Mouse (Mus musculus): ENCODE data around the gene Ltbp4. TPM values are rescaled to one million over a fixed set of nuclear protein-coding genes. Genes with fewer than 3 reads are reported as not detected.

Gene Ltbp4
- polyA plus RNA-seq, 1 experiment from 2014 or later = 7.2 TPM

GRCm38 (mm10) chr7:27327500-27327899 is 10.0 kb downstream of the Ltbp4 start:
- Histone ChIP-seq H3K4me3 (ENCODE audit: low read depth, low read length) (no peak overlapping the region), H3K27ac (ENCODE audit: low read depth) (no peak overlapping the region), H3K36me3 (replicated peaks; ENCODE audit: insufficient read depth, low read length) (no peaks in the 10 kb centered on the region), H3K4me2 (ENCODE audit: low read depth, low read length) (no peak overlapping the region), H3K9me3 (ENCODE audit: low read length) (no peaks in the 10 kb centered on the region), H3K4me1 (ENCODE audit: insufficient read depth) (peaks cover 21% of the 10 kb centered on the region), H3K9ac (replicated peaks) (no peak overlapping the region), H3K27me3 (ENCODE audit: insufficient read depth, low read length) (peaks cover 79% of the 10 kb centered on the region)
- DNase-seq (no peak), ATAC-seq (no peak)
- 75% methylated on average over 8 of the region's 8 CpGs for WGBS (ENCODE audit: insufficient replicate concordance)
- TF ChIP-seq EP300 (IDR thresholded peaks at IDR 0.05; ENCODE audit: low read depth) (no peak), CTCF (IDR thresholded peaks at IDR 0.05; ENCODE audit: low read depth) (no peak)

DNA sequence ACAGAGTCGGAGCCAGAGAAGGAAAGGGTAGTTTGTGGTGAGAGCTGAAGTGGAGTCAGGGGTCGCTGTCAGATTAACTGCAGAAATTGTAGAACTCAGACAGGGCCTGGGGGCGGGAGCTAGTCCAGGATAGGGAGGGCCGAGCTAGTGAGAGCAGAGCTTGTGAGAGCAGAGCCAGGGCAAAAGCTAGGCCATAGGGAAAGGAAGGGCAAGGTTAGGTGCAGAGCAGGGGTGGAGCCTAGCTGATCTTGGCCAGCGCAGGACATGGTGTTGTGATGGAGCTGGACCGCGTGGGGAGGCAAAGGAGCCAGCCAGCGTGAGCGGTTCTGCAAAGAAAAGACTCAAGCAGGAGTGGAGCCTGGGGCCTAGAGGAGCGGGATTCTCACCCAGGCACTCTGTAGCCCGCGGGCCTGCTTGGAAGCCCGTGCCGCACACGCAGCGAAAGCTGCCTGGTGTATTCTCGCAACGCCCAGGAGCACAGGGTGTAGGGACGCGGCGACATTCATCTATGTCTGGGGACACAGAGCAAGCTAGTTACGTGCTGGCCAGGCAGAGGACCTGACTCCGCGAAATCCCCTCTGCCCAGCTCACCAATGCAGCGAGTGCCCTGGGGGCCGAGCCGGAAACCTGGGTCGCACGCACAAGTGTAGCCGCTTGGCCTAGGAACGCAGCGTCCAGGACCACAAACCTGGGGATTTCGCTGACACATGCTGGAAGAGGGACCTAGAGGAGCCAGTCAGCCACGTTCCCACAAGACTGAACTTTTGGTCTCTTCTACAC is 11.2 kb downstream of the Ltbp4 start:
- TF ChIP-seq EP300 (IDR thresholded peaks at IDR 0.05; ENCODE audit: low read depth) (no peak), CTCF (IDR thresholded peaks at IDR 0.05; ENCODE audit: low read depth) (no peak)
- peaks cover 21% of the 10 kb centered on the region for H3K4me1 ChIP-seq (ENCODE audit: insufficient read depth)
- peaks cover 67% of the 10 kb centered on the region for H3K27me3 ChIP-seq (ENCODE audit: insufficient read depth, low read length)
- no peak overlapping the region for H3K9ac ChIP-seq (replicated peaks)
- H3K36me3 ChIP-seq (replicated peaks; ENCODE audit: insufficient read depth, low read length) = no peaks in the 10 kb centered on the region
- H3K4me3 ChIP-seq (ENCODE audit: low read depth, low read length) = no peak overlapping the region
- WGBS (ENCODE audit: insufficient replicate concordance) = 41% methylated on average over 34 of the region's 34 CpGs
- peak overlapping the region; percentile 56; the same call in 1 of the 2 replicates for H3K4me2 ChIP-seq (ENCODE audit: low read depth, low read length)
- no peak overlapping the region for H3K27ac ChIP-seq (ENCODE audit: low read depth)
- DNase-seq = no peak
- no peaks in the 10 kb centered on the region for H3K9me3 ChIP-seq (ENCODE audit: low read length)
- ATAC-seq = no peak

DNA sequence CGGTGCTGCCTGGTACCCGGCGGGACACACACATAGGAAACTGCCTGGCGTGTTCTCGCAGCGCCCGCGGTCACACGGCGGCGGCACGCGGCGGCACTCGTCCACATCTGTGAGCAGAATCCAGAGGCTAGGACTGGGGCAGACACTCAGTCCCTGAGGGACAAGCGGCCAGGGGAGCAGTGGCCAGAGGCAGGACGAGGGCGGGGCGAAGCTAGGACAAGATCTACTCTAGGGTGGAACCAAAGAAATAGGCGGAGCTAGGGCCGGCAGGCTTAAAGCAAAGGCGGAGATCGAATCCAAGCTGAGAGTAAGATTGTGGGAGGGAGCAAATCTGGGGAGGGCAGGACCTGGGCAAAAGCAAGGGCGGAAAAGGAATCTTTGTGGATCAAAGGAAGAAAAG is 11.8 kb downstream of the Ltbp4 start:
- Histone ChIP-seq H3K4me3 (ENCODE audit: low read depth, low read length) (no peak overlapping the region), H3K36me3 (replicated peaks; ENCODE audit: insufficient read depth, low read length) (no peaks in the 10 kb centered on the region), H3K9ac (replicated peaks) (no peak overlapping the region), H3K4me2 (ENCODE audit: low read depth, low read length) (peak overlapping the region; percentile 56), H3K4me1 (ENCODE audit: insufficient read depth) (peaks cover 16% of the 10 kb centered on the region), H3K27me3 (ENCODE audit: insufficient read depth, low read length) (peaks cover 61% of the 10 kb centered on the region), H3K9me3 (ENCODE audit: low read length) (no peaks in the 10 kb centered on the region), H3K27ac (ENCODE audit: low read depth) (no peak overlapping the region)
- peak; percentile 22; the same call in 1 of the 2 replicates for ATAC-seq
- 6% methylated on average over 24 of the region's 24 CpGs for WGBS (ENCODE audit: insufficient replicate concordance)
- no peak for TF ChIP-seq EP300 (IDR thresholded peaks at IDR 0.05; ENCODE audit: low read depth)
- TF ChIP-seq CTCF (IDR thresholded peaks at IDR 0.05; ENCODE audit: low read depth) = no peak
- DNase-seq = no peak

GRCm38 (mm10) chr7:27324928-27325327 is 12.6 kb downstream of the Ltbp4 start:
- H3K9me3 ChIP-seq (ENCODE audit: low read length) = no peaks in the 10 kb centered on the region
- TF ChIP-seq EP300 (IDR thresholded peaks at IDR 0.05; ENCODE audit: low read depth) = no peak
- TF ChIP-seq CTCF (IDR thresholded peaks at IDR 0.05; ENCODE audit: low read depth) = no peak
- H3K27ac ChIP-seq (ENCODE audit: low read depth) = no peak overlapping the region
- 49% methylated on average over 18 of the region's 20 CpGs for WGBS (ENCODE audit: insufficient replicate concordance)
- DNase-seq (peak; percentile 13), ATAC-seq (no peak)
- peaks cover 53% of the 10 kb centered on the region for H3K27me3 ChIP-seq (ENCODE audit: insufficient read depth, low read length)
- H3K4me3 ChIP-seq (ENCODE audit: low read depth, low read length) = no peak overlapping the region
- H3K9ac ChIP-seq (replicated peaks) = no peak overlapping the region
- H3K36me3 ChIP-seq (replicated peaks; ENCODE audit: insufficient read depth, low read length) = no peaks in the 10 kb centered on the region
- H3K4me2 ChIP-seq (ENCODE audit: low read depth, low read length) = no peak overlapping the region
- H3K4me1 ChIP-seq (ENCODE audit: insufficient read depth) = peaks cover 9% of the 10 kb centered on the region

- H3K4me3 ChIP-seq (ENCODE audit: low read depth, low read length) = no peak overlapping the region
- H3K27ac ChIP-seq (ENCODE audit: low read depth) = no peak overlapping the region
- WGBS (ENCODE audit: insufficient replicate concordance) = 90% methylated on average over 11 of the region's 11 CpGs
- H3K27me3 ChIP-seq (ENCODE audit: insufficient read depth, low read length) = peaks cover 46% of the 10 kb centered on the region
- ATAC-seq (no peak), DNase-seq (no peak)
- no peak overlapping the region for H3K4me2 ChIP-seq (ENCODE audit: low read depth, low read length)
- H3K4me1 ChIP-seq (ENCODE audit: insufficient read depth) = peaks cover 3% of the 10 kb centered on the region; the same call in 1 of the 2 replicates
- no peak overlapping the region for H3K9ac ChIP-seq (replicated peaks)
- TF ChIP-seq CTCF (IDR thresholded peaks at IDR 0.05; ENCODE audit: low read depth) = no peak
- no peak for TF ChIP-seq EP300 (IDR thresholded peaks at IDR 0.05; ENCODE audit: low read depth)
- no peaks in the 10 kb centered on the region for H3K9me3 ChIP-seq (ENCODE audit: low read length)
- H3K36me3 ChIP-seq (replicated peaks; ENCODE audit: insufficient read depth, low read length) = no peaks in the 10 kb centered on the region
Observed at GRCm38 (mm10) chr7:27324161-27324560, 13.3 kb downstream of the Ltbp4 start.

GRCm38 (mm10) chr7:27323001-27323400 is 14.5 kb downstream of the Ltbp4 start:
- no peak overlapping the region for H3K4me2 ChIP-seq (ENCODE audit: low read depth, low read length)
- no peak overlapping the region for H3K4me3 ChIP-seq (ENCODE audit: low read depth, low read length)
- no peak overlapping the region for H3K9ac ChIP-seq (replicated peaks)
- DNase-seq (no peak), ATAC-seq (no peak)
- peaks cover 3% of the 10 kb centered on the region; the same call in 1 of the 2 replicates for H3K4me1 ChIP-seq (ENCODE audit: insufficient read depth)
- 79% methylated on average over 5 of the region's 5 CpGs for WGBS (ENCODE audit: insufficient replicate concordance)
- no peaks in the 10 kb centered on the region for H3K36me3 ChIP-seq (replicated peaks; ENCODE audit: insufficient read depth, low read length)
- TF ChIP-seq CTCF (IDR thresholded peaks at IDR 0.05; ENCODE audit: low read depth) (no peak), EP300 (IDR thresholded peaks at IDR 0.05; ENCODE audit: low read depth) (no peak)
- H3K27me3 ChIP-seq (ENCODE audit: insufficient read depth, low read length) = peaks cover 36% of the 10 kb centered on the region
- no peak overlapping the region for H3K27ac ChIP-seq (ENCODE audit: low read depth)
- no peaks in the 10 kb centered on the region for H3K9me3 ChIP-seq (ENCODE audit: low read length)

Measured in liver, postnatal 0 days (tissue).